Mouse (Mus musculus): ENCODE measurements around the gene Zfp710. TPM values are rescaled to one million over a fixed set of nuclear protein-coding genes. Genes with fewer than 3 reads are reported as not detected.

The Zfp710 gene
- polyA plus RNA-seq, 1 experiment, result 5.3 TPM

GRCm38 (mm10) chr7:80055781-80056180 lies 31.2 kb downstream of the Zfp710 start:
- TF ChIP-seq MYOG (IDR thresholded peaks at IDR 0.05; ENCODE audit: control insufficient read depth, extremely low read depth, insufficient read length) (no peak), USF1 (IDR thresholded peaks at IDR 0.05; ENCODE audit: low read depth) (no peak), MYOD1 (IDR thresholded peaks at IDR 0.05; ENCODE audit: control insufficient read depth, insufficient read length, low read depth) (no peak), MAX (IDR thresholded peaks at IDR 0.05) (no peak), FOSL1 (IDR thresholded peaks at IDR 0.05; ENCODE audit: insufficient read depth, low read length, poor library complexity, severe bottlenecking) (no peak), CTCF (IDR thresholded peaks at IDR 0.05; ENCODE audit: control insufficient read depth, insufficient read depth, insufficient read length) (no peak), CEBPB (IDR thresholded peaks at IDR 0.05; ENCODE audit: low read depth) (no peak)
- Histone ChIP-seq H3K36me3 (ENCODE audit: control insufficient read depth, insufficient read depth) (no peaks in the 10 kb centered on the region), H3ac (ENCODE audit: control insufficient read depth, insufficient read length, low read depth) (no peak overlapping the region), H3K79me3 (ENCODE audit: low read depth) (peaks cover 4% of the 10 kb centered on the region), H3K27me3 (ENCODE audit: control insufficient read depth, insufficient read depth, insufficient read length) (no peaks in the 10 kb centered on the region), H3K4me3 (ENCODE audit: insufficient read depth, poor library complexity, severe bottlenecking) (no peak overlapping the region), H3K79me2 (ENCODE audit: control insufficient read depth, insufficient read depth) (peaks cover 12% of the 10 kb centered on the region)

GRCm38 (mm10) chr7:80057002-80057691 lies 32.5 kb downstream of the Zfp710 start:
- H3ac ChIP-seq (ENCODE audit: control insufficient read depth, insufficient read length, low read depth), result no peak overlapping the region
- no peaks in the 10 kb centered on the region for H3K27me3 ChIP-seq (ENCODE audit: control insufficient read depth, insufficient read depth, insufficient read length)
- H3K36me3 ChIP-seq (ENCODE audit: control insufficient read depth, insufficient read depth), result no peaks in the 10 kb centered on the region
- H3K79me3 ChIP-seq (ENCODE audit: low read depth), result peaks cover 4% of the 10 kb centered on the region
- no peak overlapping the region for H3K4me3 ChIP-seq (ENCODE audit: insufficient read depth, poor library complexity, severe bottlenecking)
- no peak for TF ChIP-seq CEBPB (IDR thresholded peaks at IDR 0.05; ENCODE audit: low read depth)
- no peak for TF ChIP-seq CTCF (IDR thresholded peaks at IDR 0.05; ENCODE audit: control insufficient read depth, insufficient read depth, insufficient read length)
- no peak for TF ChIP-seq MAX (IDR thresholded peaks at IDR 0.05)
- TF ChIP-seq USF1 (IDR thresholded peaks at IDR 0.05; ENCODE audit: low read depth), result no peak
- TF ChIP-seq MYOG (IDR thresholded peaks at IDR 0.05; ENCODE audit: control insufficient read depth, extremely low read depth, insufficient read length), result no peak
- TF ChIP-seq FOSL1 (IDR thresholded peaks at IDR 0.05; ENCODE audit: insufficient read depth, low read length, poor library complexity, severe bottlenecking), result no peak
- no peak for TF ChIP-seq MYOD1 (IDR thresholded peaks at IDR 0.05; ENCODE audit: control insufficient read depth, insufficient read length, low read depth)
- H3K79me2 ChIP-seq (ENCODE audit: control insufficient read depth, insufficient read depth), result peaks cover 12% of the 10 kb centered on the region

- H3K79me3 ChIP-seq (ENCODE audit: low read depth), result peaks cover 4% of the 10 kb centered on the region
- H3ac ChIP-seq (ENCODE audit: control insufficient read depth, insufficient read length, low read depth), result no peak overlapping the region
- no peaks in the 10 kb centered on the region for H3K36me3 ChIP-seq (ENCODE audit: control insufficient read depth, insufficient read depth)
- H3K4me3 ChIP-seq (ENCODE audit: insufficient read depth, poor library complexity, severe bottlenecking), result no peak overlapping the region
- peaks cover 12% of the 10 kb centered on the region for H3K79me2 ChIP-seq (ENCODE audit: control insufficient read depth, insufficient read depth)
- H3K27me3 ChIP-seq (ENCODE audit: control insufficient read depth, insufficient read depth, insufficient read length), result no peaks in the 10 kb centered on the region
- TF ChIP-seq FOSL1 (IDR thresholded peaks at IDR 0.05; ENCODE audit: insufficient read depth, low read length, poor library complexity, severe bottlenecking) (no peak), CTCF (IDR thresholded peaks at IDR 0.05; ENCODE audit: control insufficient read depth, insufficient read depth, insufficient read length) (no peak), MAX (IDR thresholded peaks at IDR 0.05) (no peak), MYOG (IDR thresholded peaks at IDR 0.05; ENCODE audit: control insufficient read depth, extremely low read depth, insufficient read length) (no peak), CEBPB (IDR thresholded peaks at IDR 0.05; ENCODE audit: low read depth) (no peak), USF1 (IDR thresholded peaks at IDR 0.05; ENCODE audit: low read depth) (no peak)
Measured at GRCm38 (mm10) chr7:80057781-80058180, 33.2 kb downstream of the Zfp710 start.

- Histone ChIP-seq H3K79me2 (ENCODE audit: control insufficient read depth, insufficient read depth) (peaks cover 12% of the 10 kb centered on the region), H3K27me3 (ENCODE audit: control insufficient read depth, insufficient read depth, insufficient read length) (no peaks in the 10 kb centered on the region), H3K36me3 (ENCODE audit: control insufficient read depth, insufficient read depth) (no peaks in the 10 kb centered on the region), H3ac (ENCODE audit: control insufficient read depth, insufficient read length, low read depth) (no peak overlapping the region), H3K4me3 (ENCODE audit: insufficient read depth, poor library complexity, severe bottlenecking) (no peak overlapping the region), H3K79me3 (ENCODE audit: low read depth) (peaks cover 2% of the 10 kb centered on the region)
- TF ChIP-seq MYOD1 (IDR thresholded peaks at IDR 0.05; ENCODE audit: control insufficient read depth, insufficient read length, low read depth) (no peak), MYOG (IDR thresholded peaks at IDR 0.05; ENCODE audit: control insufficient read depth, extremely low read depth, insufficient read length) (no peak), CTCF (IDR thresholded peaks at IDR 0.05; ENCODE audit: control insufficient read depth, insufficient read depth, insufficient read length) (no peak), USF1 (IDR thresholded peaks at IDR 0.05; ENCODE audit: low read depth) (no peak), MAX (IDR thresholded peaks at IDR 0.05) (no peak), FOSL1 (IDR thresholded peaks at IDR 0.05; ENCODE audit: insufficient read depth, low read length, poor library complexity, severe bottlenecking) (no peak), CEBPB (IDR thresholded peaks at IDR 0.05; ENCODE audit: low read depth) (no peak)
Measured at GRCm38 (mm10) chr7:80058405-80059063, 33.9 kb downstream of the Zfp710 start.

- H3ac ChIP-seq (ENCODE audit: control insufficient read depth, insufficient read length, low read depth), result no peak overlapping the region
- peaks cover 2% of the 10 kb centered on the region for H3K79me3 ChIP-seq (ENCODE audit: low read depth)
- H3K36me3 ChIP-seq (ENCODE audit: control insufficient read depth, insufficient read depth), result no peaks in the 10 kb centered on the region
- no peak for TF ChIP-seq MYOD1 (IDR thresholded peaks at IDR 0.05; ENCODE audit: control insufficient read depth, insufficient read length, low read depth)
- TF ChIP-seq MAX (IDR thresholded peaks at IDR 0.05), result no peak
- no peak for TF ChIP-seq FOSL1 (IDR thresholded peaks at IDR 0.05; ENCODE audit: insufficient read depth, low read length, poor library complexity, severe bottlenecking)
- TF ChIP-seq MYOG (IDR thresholded peaks at IDR 0.05; ENCODE audit: control insufficient read depth, extremely low read depth, insufficient read length), result no peak
- no peak for TF ChIP-seq CTCF (IDR thresholded peaks at IDR 0.05; ENCODE audit: control insufficient read depth, insufficient read depth, insufficient read length)
- no peak for TF ChIP-seq CEBPB (IDR thresholded peaks at IDR 0.05; ENCODE audit: low read depth)
- no peak for TF ChIP-seq USF1 (IDR thresholded peaks at IDR 0.05; ENCODE audit: low read depth)
- H3K79me2 ChIP-seq (ENCODE audit: control insufficient read depth, insufficient read depth), result peaks cover 12% of the 10 kb centered on the region
- no peak overlapping the region for H3K4me3 ChIP-seq (ENCODE audit: insufficient read depth, poor library complexity, severe bottlenecking)
- H3K27me3 ChIP-seq (ENCODE audit: control insufficient read depth, insufficient read depth, insufficient read length), result no peaks in the 10 kb centered on the region
Measured at GRCm38 (mm10) chr7:80059064-80059838, 34.6 kb downstream of the Zfp710 start.
